Mouse (Mus musculus): Measurements from ENCODE around the gene Mydgf. TPM values are rescaled to one million over a fixed set of nuclear protein-coding genes. Genes with fewer than 3 reads are reported as not detected.
A peak's percentile ranks its signal among the peaks of the same experiment; 100 is the strongest.

Gene Mydgf
- total RNA-seq, 2 experiments from 2014 or later = 17.1 to 17.5 TPM

DNA sequence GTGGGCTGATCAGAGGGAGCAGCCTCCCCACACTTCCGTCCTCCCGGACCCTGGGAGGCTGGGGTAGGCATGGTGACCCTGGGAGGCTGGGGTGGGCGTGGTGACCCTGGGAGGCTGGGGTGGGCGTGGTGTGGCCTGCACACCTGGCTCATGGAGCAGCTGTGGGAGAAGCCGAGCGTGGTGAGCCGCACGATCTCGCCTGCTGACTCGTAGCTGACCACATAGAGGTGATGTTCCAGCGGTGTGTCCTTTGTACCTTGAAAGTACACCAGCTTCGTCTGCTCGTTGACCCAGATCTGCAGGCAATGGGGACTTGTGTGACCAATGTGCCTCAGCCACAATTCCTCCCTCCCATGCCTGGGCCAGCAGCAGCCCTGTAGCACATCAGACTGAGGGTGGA is 11.0 kb upstream of the Mydgf start:
- DNase-seq (ENCODE audit: low spot score) = no peak

DNA sequence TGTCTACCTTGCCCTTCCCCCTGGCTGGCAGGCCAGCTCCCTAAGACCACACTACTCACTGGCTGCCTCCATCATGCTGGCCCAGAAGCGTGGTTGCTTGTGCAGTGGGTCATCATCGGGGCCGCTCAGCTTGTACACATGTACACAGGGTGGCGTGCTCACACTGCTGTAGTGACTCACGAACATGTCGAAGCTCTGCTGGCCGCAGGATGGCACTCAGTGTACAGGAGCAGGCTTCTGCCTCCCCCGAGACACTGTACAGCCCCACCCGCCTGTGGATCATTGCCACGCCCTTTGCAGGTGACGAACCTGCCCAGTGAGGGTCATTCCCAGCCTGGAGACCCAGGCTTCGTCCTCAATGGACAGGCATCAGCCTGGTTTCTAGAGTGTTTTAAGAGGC is 10.6 kb upstream of the Mydgf start:
- DNase-seq (ENCODE audit: low spot score) = no peak

DNA sequence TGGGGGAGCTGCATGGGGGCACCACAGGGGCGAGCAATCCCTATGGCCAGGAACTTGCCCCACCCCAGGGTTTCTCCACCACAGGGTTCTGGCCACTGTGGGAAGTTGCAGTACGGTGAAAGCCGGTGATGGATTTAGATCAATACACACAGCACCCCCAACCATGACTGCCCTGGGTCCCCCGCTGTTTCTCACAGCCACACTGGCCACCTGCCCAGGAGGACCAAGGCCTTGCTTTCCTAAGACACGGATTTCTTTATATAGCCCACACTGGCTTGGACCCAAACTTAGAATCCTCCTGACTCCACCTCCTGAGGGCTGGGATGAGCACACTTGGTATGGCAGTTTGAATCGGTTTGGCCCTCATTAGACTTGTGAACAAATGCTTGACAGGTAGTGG is 7.5 kb upstream of the Mydgf start:
- no peak for DNase-seq (ENCODE audit: low spot score)

DNA sequence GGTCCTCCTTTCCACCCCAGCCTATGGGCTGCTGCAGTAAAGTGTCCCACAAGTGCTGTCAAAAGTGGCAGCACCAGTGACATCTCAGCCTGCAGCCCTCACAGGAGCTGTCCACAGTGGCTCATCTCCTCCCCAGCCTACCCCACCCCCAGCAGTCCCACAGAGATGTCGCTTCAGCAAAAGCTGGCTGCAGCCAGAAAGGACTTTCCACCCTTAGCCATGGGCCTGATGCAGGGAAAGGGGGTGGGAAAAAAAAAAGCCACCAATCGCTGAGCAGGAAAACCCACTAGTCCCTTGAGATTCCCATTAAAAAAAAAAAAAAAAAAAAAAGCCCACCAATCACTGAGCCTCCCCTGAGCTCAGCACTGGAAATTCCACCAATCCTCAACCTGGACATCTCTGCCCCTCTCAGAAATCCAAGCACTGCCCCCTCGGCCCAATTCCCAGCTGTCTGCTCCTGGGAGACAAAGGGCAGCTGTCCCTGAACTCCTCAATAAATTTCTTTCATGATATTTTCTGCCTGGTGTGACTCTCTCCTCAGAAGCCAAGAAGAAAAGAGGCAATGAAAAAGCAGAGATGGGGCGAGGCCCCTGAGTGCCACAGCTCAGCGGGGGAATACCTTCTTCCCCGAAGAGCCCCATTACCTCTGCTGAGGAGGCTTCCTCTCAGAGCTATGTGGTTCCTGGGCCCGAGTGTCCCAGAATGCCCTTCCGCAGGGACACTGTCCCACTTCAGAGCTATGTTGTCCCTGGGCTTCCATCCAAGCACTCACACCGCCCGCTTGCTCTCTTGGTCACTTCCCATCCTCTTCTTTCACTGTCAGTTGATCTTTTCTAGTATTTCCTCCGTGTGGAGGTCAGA is 1.8 kb upstream of the Mydgf start:
- DNase-seq (ENCODE audit: low spot score) = peak; percentile 64

DNA sequence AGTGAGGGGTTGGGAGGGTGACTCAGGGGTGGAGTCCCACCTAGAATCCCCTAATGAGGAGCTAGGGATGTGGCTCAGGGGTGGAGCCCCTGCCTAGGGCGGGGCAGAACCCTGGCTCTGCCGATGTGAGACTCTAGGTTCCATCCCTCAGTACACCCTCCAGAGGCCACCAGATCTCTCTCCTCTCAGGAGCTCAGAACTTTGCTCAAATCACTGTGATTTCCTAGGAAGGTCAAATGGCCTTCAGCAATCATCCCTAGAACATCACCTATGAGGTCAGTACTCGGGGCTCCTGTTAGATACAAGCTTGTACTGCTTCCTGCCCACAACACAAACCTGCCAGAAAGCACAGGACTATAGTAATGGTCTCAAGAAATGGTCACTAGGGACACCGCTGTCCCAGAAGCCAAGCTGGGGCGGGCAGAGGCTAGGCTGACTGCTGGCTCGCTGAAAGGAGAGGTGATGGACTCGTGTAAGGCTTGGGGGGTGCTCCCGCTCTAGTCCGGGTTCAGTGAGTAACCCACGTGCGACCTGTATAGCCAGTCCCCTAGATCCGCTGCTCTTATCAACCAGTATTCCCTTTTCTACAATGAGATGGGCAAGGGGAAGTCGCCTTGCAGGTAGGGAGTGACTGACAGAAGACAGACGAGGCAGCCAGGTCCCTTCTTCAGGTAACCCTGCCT is 604 bp downstream of the Mydgf start:
- peak; percentile 13 for DNase-seq (ENCODE audit: low spot score)

DNA sequence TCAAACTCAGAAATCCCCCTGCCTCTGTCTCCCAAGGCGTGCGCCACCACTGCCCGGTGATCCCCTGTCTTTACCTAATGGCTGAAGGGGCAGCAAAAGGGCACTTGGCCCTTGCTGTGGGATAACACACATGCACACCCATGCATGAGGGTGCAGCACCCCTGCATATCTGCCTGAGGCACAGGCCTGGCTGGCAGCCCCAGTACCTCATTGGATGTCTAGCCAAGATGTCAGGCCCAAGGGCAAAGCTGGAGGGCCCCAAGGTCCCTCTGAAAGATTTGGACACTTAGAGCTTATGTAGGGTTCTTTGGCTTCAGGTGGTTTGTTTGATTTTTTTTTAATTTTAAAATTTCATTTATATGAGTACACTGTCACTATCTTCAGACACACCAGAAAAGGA is 8.3 kb downstream of the Mydgf start:
- DNase-seq (ENCODE audit: low spot score) = no peak

DNA sequence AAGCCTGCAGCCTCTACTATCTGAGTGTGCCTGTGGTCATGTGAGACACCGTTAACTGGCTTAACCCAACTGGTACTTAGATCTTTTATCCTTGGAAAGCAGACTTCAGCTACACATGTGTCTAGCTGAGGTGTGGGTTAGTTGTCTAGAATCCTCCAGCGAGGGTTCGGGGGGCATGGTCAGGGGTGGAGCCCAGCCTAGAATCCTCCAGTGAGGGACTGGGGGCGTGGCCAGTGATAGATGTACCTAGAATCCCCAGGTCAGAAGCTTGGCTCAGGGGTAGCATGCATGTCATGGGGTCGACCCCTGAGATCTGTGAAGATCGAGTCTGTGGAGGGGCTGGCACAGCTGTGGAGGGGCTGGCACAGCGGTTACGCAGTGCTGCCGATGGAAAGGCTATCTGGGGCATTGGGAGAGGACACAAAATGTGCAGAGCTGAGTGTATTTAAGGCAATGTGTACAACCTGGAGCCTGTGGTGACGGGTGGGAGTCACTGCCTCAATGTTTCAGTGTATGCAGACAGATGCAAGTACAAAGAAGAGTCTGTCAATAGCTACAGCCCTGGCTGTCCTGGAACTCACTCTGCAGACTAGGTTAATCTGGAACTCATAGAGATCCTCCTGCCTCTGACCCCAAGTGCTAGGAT is 10.2 kb downstream of the Mydgf start:
- no peak for DNase-seq (ENCODE audit: low spot score)

DNA sequence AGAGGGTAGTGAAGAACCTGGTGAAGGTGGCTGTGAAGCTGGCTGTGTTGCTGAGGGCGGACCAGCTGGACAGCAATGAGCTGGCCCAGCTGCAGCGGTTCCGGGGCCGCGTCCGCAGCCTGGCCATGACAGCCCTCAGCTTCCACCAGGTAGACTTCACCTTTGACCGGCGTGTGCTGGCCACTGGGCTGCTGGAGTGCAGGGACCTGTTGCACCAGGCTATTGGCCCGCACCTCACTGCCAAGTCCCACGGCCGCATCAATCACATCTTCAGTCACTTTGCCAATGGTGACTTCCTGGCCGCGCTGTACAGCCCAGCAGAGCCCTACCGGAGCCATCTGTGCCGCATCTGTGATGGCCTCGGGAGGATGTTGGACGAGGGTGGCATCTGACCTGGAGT is 11.8 kb downstream of the Mydgf start:
- no peak for DNase-seq (ENCODE audit: low spot score)

DNA sequence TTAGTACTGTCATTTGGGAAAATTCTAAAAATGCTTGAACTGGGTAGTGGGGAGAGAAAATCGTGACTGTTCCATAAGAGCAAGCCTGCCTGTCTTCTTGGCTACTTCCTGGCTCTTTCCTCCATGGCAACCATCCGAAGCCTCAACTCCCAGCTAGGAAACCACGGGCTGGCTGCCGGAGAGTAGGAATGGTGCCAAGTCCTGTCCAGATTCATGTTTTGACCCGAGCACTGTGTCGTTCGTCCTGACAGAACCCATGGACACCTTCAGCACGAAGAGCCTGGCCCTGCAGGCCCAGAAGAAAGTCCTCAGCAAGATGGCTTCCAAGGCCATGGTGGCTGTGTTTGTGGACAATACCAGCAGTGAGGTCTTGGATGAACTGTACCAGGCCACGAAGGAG is 12.3 kb downstream of the Mydgf start:
- no peak for DNase-seq (ENCODE audit: low spot score)

DNA sequence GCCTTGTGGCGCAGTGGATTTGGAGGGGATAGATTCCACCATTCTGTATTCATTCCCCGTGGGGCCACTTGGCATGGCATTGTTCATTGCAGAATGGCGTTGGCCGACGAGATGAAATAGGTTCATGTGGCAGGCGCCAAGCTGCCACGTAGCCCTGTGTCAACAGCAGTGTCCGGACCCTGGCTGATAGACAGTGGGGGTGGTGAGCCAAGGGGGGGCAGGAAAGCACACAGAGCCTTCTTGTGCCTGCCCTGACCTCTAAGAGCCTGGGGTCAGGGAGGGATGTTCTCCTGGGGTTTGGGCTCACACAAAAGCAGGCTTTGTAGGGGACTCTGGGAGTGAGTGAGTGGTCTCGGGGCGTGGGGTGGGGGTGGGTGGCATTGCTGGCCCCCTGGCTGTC is 13.1 kb downstream of the Mydgf start:
- no peak for DNase-seq (ENCODE audit: low spot score)

DNA sequence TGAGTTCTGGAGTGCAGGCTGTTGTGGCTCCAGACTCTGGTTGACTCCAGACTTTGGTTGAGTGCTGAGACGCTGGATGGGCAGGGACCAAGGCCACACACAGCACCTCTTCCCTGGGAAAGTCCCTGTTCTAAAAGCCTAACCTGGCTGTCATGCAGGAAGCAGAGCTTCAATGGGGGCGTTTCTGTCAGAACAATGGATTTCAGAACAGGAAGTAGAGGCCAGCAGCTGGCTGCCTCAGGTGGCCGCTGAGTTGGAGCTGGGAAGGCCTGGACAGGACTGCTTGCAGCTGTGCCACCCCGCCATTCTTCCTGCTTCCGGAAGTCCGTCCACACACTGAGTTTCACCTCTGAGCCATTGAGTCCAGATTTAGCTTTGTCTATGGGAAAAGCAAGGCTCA is 13.9 kb downstream of the Mydgf start:
- no peak for DNase-seq (ENCODE audit: low spot score)

DNA sequence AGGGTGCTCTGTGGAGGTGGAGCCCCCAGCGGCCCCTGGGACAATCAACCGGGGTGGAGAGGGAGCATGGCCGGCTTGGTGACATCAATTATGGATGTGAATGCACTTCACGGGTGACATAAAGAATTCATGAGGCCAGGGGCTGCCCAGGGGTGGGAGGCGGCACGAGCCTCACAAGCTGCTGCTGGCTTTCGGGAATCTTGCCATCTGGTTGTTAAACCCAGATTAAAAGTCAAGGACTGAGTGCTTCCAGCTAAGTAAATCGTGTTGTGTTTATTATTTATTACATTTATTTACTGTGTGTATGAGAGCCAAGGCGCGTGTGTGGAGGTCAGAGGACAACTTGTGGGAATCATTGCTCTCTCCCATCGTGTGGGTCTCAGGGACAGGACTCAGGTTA is 18.0 kb downstream of the Mydgf start:
- no peak for DNase-seq (ENCODE audit: low spot score)

DNA sequence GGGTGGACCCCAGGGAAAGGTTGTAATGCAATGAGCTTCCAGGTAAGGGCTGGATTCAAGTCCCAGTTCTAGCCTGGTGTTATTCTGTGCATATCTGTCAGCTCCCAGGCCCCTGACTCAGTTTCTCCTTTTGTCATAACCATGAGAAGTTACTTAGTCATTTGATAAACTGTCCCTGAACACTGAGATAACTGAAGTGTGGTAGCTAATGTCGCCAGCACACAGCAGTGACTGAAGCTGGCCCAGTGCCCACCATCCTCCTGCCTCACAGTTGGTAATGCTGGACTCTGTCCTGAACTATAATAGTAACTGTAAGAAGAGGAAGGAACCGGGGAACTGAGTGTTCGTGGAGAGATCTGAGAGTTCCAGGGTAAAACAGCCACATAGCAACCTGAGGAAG is 19.2 kb downstream of the Mydgf start:
- no peak for DNase-seq (ENCODE audit: low spot score)

DNA sequence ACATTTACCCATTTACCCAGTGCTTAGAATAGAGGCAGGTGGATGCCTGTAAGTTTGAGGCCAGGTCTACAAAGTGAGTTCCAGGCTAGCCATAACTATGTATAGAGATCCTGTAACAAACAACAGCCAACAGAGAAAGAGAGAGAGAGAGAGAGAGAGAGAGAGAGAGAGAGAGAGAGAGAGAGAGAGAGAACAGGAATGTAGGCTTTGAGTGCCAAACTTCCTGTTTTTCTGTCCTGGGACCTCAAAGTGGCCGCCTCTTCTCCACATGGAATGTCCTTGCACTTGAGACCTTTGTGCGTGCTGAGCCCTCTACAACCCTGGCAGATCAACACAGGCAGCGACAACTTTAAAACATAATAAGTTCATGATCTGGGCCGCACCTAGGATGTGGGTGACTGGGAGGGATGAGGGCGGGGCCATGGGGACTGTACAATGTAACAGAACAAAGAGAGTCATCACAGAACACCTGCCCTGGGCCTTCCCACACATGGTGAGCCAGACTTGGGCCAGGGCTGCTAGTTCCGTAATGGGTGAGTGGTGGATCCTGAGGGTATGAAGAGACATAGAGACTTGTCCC is 20.1 kb downstream of the Mydgf start:
- no peak for DNase-seq (ENCODE audit: low spot score)

DNA sequence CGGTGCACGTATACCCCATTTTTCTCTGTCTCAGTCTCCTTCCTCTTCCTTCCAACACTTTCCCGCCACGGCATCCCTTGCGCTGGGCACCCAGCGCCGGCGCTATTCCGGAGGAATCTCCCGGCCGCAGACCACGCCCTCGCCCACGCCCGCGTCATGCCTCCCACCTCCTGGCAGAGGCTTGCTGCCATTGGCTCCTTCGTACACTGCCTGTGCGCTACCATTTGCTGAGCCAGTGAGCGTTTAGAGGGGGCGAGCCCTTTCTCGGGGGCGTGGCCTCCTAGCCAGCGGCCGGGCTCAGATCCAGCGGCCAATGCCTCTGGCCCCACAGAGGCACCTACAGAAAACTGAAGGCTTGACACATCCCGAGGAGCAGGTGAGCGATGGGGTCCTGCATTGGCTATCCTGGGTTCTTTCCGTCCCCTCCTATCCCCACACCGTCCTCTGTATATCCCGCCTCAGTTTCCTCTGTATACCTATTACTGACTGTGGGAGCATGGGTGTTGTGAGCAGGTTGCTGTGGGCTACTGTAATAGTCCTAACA is 21.4 kb downstream of the Mydgf start, which contains the start of gene Tnfaip8l1:
TSS of gene Tnfaip8l1 (plus strand) at position 247 of the 544 bp plus-strand sequence.
- DNase-seq (ENCODE audit: low spot score) = peak; percentile 94

DNA sequence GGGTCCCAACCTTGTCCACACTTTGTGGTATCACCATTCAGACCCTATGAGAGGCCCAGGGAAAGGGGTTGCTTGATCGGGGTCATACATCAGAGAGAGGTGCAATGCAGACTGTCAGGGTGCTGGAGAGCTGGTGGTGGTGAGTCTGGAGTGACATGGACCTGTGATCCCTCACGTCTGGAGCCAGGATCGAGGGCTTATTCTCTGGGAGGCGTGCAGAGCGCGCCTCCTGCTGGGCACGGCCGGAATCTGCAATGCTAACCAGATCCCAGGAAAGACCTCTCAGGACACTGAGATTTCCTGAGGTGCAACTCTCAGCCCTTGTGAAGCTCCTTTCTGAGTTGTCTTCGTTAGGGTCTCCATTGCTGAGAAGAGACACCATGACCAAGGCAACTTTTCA is 24.0 kb downstream of the Mydgf start:
- DNase-seq (ENCODE audit: low spot score) = peak; percentile 57

DNA sequence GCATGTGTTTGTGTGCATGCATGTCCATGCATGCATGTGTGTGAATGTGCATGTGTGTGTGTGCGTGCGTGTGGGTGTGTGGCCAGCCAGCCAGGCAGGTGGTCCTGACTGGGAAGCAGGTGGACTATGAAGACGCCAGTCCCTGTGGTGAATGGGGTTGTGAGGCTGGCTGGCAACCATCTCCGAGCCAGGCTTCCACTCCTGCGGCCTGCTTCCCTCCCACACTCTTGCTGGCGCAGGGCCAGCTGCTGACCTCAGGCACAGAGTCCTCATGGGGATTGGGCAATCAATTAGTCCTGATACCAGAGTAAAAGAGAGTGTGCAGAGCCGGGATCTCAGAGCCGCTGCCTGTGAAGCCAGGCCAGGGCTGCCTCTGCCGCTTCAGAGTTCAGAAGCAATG is 30.1 kb downstream of the Mydgf start:
- DNase-seq (ENCODE audit: low spot score) = peak; percentile 52

DNA sequence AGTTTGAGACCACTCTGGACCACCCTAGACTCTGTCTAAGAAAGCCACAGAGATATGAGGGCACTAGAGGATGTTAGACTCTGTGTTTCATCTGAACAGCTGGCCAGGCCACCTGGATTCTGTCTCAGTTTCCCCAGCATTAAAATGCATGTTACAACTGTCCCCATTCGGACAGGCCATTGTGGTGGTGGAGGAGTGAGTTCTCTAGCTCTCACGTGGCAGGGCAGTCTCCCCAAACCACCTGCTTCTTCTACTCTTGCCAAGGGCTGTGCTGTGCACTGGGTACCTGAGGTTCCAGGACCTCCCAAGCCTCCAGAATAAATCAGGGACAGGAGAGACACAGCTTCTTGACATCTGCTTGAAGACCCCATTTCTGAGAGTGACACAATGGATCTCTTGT is 33.8 kb downstream of the Mydgf start:
- DNase-seq (ENCODE audit: low spot score) = no peak

DNA sequence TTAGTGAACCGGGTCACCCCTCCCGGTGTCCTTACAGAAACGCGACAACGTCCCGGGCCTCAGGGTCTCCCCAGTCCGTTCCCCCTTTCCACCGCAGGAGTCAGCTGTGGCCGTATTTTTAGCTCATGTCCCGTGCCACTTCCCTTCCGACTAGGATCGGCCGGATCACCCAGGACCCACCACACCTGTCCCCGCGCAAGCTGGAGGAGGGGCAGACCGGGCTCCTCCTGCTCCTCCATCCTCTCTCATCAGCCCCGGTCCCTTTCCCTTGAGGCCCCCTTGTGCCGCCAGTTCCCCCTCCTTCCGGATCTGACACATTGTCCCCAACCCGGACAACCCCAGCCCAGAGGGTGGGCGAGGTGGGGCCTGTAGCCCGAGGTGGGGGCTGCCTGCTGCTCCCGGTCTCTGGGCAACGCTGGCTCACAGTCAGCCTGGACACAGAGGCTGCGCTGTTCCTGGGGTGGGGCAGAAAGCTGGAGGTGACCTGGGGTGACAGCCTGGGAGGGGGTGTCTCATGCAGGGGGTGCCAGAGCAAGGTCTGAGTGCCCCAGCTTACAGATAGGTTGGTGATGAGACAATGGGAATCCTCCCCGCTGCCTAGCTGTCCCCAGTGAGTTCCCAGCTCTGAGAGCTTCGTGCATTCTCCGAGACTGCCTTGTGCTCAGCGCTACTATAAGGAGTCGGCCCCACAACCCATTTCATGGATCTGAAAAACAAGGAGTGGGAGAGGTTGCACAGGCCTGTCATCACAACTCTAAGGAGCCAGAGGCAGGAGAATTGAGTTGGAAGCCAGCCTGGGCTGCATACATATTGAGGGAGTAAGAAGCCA is 34.7 kb downstream of the Mydgf start:
- no peak for DNase-seq (ENCODE audit: low spot score)

DNA sequence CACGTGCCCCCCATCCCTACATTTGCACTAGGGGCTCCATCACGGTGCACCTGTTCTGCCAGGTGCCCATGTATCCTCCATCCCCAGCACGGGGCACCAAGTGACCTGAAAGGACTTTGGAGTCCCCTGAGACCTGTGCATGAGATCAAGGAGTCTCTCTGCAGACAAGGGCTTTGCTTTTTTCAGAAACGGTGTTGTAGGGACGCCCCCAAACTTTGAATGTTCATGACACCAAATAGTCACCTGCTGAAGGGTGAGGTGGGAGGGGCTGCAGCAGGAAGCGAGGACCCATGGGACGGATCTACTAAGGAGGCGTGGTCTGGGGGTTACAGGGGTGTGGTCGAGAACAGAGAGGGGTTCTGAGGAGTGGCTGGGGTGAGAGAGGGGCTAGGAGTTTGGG is 35.4 kb downstream of the Mydgf start:
- no peak for DNase-seq (ENCODE audit: low spot score)

DNA sequence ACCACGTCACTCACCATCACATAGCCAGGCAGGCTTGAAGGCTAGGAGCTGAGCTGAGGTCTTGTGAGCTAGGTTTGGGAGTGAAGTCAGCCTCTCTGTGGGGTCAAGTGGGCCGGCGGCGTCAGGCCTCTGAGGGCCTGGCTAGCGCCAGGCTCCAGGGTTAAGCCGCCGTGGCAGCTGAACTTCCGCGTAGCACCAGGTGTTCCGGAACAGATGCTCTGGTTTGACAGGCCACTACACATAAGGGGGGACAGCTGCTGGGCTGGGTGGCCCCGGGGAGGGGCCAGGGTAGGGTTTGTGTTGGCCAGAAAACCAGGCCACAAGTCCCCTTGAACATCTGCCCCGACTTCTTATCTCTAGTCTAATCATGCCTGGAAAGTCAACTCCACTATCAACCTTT is 36.3 kb downstream of the Mydgf start:
- no peak for DNase-seq (ENCODE audit: low spot score)
